Mouse (Mus musculus): ENCODE results near the gene Mlx. TPM values are rescaled to one million over a fixed set of nuclear protein-coding genes. Genes with fewer than 3 reads are reported as not detected.

Gene Mlx
- polyA plus RNA-seq (2012) = 1.4 and 1.7 TPM in 2 replicates

DNA sequence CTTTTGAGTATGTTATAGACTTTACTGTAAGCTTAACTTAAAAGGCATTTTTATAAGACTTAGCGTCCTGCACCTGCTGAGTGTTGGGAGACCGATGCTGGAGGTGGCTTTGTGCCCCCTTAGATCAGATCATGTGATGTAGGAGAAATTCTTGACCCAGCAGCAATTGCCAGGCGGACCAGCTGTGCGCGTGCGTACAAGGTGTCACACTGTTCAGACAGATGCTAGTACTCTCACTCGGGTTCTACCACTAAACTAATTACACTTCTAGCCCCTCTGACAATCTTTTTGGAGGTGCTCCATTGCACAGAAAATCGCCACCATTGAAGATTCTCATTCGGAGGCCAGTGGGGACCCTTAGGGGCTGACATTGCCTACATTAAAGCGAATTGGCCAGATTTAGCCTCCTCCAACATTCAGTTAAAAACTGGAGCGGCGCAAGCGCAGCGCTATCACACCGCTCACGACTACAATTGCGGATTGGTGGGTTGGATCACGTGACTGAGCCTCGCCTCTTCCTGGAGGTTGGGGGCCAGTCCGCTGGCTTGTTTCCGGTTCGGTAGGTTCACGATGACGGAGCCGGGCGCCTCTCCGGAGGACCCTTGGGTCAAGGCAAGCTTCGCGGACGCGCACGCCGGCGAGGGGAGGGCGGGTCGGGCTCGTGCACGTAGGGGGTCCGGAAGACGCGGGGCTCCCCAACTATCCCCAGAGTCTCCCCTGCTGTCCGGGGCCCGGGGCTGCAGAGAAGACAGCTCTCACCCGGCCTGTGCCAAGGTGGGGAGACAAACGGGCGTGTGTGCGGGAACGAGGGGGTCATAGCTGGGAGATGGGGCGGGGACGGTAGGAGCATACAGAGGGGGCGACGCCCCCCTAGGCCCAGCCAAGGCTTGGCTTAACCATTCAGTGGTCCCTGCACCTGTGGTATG, at the start of gene Mlx:
Gene Mlx (plus strand): TSS at position 522 of the 926 bp plus-strand sequence.
- Histone ChIP-seq H3K9me3 (ENCODE audit: control insufficient read depth, low read length) (no peaks in the 10 kb centered on the region), H3K36me3 (ENCODE audit: control insufficient read depth) (peaks cover 60% of the 10 kb centered on the region), H3K4me1 (ENCODE audit: control insufficient read depth) (peaks cover 70% of the 10 kb centered on the region), H3K27me3 (ENCODE audit: control insufficient read depth) (peaks cover 2% of the 10 kb centered on the region), H3K4me3 (replicated peaks) (peak within 1 kb of the TSS; percentile 76)
- peak; percentile 16; the same call in 1 of the 2 replicates for TF ChIP-seq GATA1 (IDR thresholded peaks at IDR 0.05; ENCODE audit: low read length)
- TF ChIP-seq TAL1 (IDR thresholded peaks at IDR 0.05; ENCODE audit: low read length) = no peak

- Histone ChIP-seq H3K4me3 (replicated peaks) (no peak overlapping the region), H3K4me1 (ENCODE audit: control insufficient read depth) (no peaks in the 10 kb centered on the region), H3K36me3 (ENCODE audit: control insufficient read depth) (peaks cover 99% of the 10 kb centered on the region)
Observed at GRCm38 (mm10) chr11:101037795-101038194, 49.3 kb upstream of the Mlx start.

DNA sequence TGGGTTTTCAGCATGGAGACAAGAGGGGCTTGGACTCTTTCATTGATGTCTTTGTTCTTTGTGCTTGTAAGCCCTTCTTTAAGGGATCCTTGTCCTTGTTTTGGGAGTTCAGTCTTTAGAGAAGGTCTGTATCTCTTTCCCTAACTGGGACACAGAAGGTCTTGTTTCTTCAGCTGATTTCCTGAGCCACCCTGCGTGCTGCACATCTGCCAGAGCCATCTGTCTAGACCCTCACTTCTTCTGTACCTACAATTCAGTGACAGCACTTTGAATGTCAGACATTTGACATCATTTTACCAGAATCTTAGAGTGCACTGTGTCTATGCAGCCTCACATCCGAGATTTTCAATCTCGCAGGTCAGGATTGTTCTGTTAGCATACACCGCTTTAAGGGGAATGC, 41.3 kb upstream of the Mlx start:
- H3K9me3 ChIP-seq (ENCODE audit: control insufficient read depth, low read length) = no peaks in the 10 kb centered on the region
- TF ChIP-seq TAL1 (IDR thresholded peaks at IDR 0.05; ENCODE audit: low read length) = no peak
- TF ChIP-seq GATA1 (IDR thresholded peaks at IDR 0.05; ENCODE audit: low read length) = no peak
- no peak overlapping the region for H3K4me3 ChIP-seq (replicated peaks)
- no peaks in the 10 kb centered on the region for H3K27me3 ChIP-seq (ENCODE audit: control insufficient read depth)
- no peaks in the 10 kb centered on the region; the same call in 1 of the 2 replicates for H3K4me1 ChIP-seq (ENCODE audit: control insufficient read depth)
- H3K36me3 ChIP-seq (ENCODE audit: control insufficient read depth) = peaks cover 100% of the 10 kb centered on the region

More at GRCm38 (mm10) chr11:101037795-101038194, 49.3 kb upstream of the Mlx start:
- Histone ChIP-seq H3K9me3 (ENCODE audit: control insufficient read depth, low read length) (no peaks in the 10 kb centered on the region), H3K27me3 (ENCODE audit: control insufficient read depth) (no peaks in the 10 kb centered on the region)
- TF ChIP-seq GATA1 (IDR thresholded peaks at IDR 0.05; ENCODE audit: low read length) (no peak), TAL1 (IDR thresholded peaks at IDR 0.05; ENCODE audit: low read length) (no peak)

- H3K4me3 ChIP-seq (replicated peaks) = no peak overlapping the region
- TF ChIP-seq GATA1 (IDR thresholded peaks at IDR 0.05; ENCODE audit: low read length) (no peak), TAL1 (IDR thresholded peaks at IDR 0.05; ENCODE audit: low read length) (no peak)
Observed at GRCm38 (mm10) chr11:101046440-101046839, 40.6 kb upstream of the Mlx start.

GRCm38 (mm10) chr11:101047502-101047901, 39.6 kb upstream of the Mlx start:
- no peak for TF ChIP-seq GATA1 (IDR thresholded peaks at IDR 0.05; ENCODE audit: low read length)
- TF ChIP-seq TAL1 (IDR thresholded peaks at IDR 0.05; ENCODE audit: low read length) = no peak
- Histone ChIP-seq H3K9me3 (ENCODE audit: control insufficient read depth, low read length) (no peaks in the 10 kb centered on the region), H3K4me1 (ENCODE audit: control insufficient read depth) (no peaks in the 10 kb centered on the region; the same call in none of the 2 replicates), H3K27me3 (ENCODE audit: control insufficient read depth) (no peaks in the 10 kb centered on the region), H3K4me3 (replicated peaks) (no peak overlapping the region), H3K36me3 (ENCODE audit: control insufficient read depth) (peaks cover 100% of the 10 kb centered on the region)

More at GRCm38 (mm10) chr11:101046440-101046839, 40.6 kb upstream of the Mlx start:
- no peaks in the 10 kb centered on the region for H3K27me3 ChIP-seq (ENCODE audit: control insufficient read depth)
- no peaks in the 10 kb centered on the region for H3K9me3 ChIP-seq (ENCODE audit: control insufficient read depth, low read length)
- H3K36me3 ChIP-seq (ENCODE audit: control insufficient read depth) = peaks cover 100% of the 10 kb centered on the region
- H3K4me1 ChIP-seq (ENCODE audit: control insufficient read depth) = no peaks in the 10 kb centered on the region; the same call in 1 of the 2 replicates

DNA sequence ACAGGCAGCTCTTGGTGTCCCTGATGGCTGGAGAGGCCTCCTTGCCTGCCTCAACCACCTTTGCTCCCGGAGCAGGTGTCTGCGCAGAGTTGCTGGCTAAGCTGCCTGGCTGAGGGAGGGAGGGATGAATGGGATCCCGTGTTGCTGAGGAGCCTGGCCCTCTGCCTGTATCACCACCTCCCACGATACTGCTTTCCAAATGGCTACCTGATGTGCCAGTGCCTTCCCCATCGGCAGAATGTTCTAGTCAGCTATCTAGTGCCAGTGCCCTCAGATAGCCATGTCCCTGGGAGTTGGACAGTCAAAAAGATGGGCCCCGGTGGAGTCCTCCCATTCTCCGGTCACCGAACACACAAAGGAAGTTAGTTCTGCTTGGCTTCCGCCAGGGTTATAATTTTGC, 36.7 kb upstream of the Mlx start:
- Histone ChIP-seq H3K27me3 (ENCODE audit: control insufficient read depth) (no peaks in the 10 kb centered on the region), H3K9me3 (ENCODE audit: control insufficient read depth, low read length) (peaks cover 12% of the 10 kb centered on the region), H3K4me3 (replicated peaks) (no peak overlapping the region), H3K36me3 (ENCODE audit: control insufficient read depth) (peaks cover 100% of the 10 kb centered on the region), H3K4me1 (ENCODE audit: control insufficient read depth) (peaks cover 6% of the 10 kb centered on the region)
- TF ChIP-seq TAL1 (IDR thresholded peaks at IDR 0.05; ENCODE audit: low read length) (no peak), GATA1 (IDR thresholded peaks at IDR 0.05; ENCODE audit: low read length) (no peak)

- Histone ChIP-seq H3K4me3 (replicated peaks) (no peak overlapping the region), H3K36me3 (ENCODE audit: control insufficient read depth) (peaks cover 100% of the 10 kb centered on the region)
Observed at GRCm38 (mm10) chr11:101051051-101051493, 36.0 kb upstream of the Mlx start.

GRCm38 (mm10) chr11:101051617-101052016, 35.5 kb upstream of the Mlx start:
- no peak overlapping the region for H3K4me3 ChIP-seq (replicated peaks)
- peaks cover 8% of the 10 kb centered on the region for H3K4me1 ChIP-seq (ENCODE audit: control insufficient read depth)
- no peak for TF ChIP-seq GATA1 (IDR thresholded peaks at IDR 0.05; ENCODE audit: low read length)
- TF ChIP-seq TAL1 (IDR thresholded peaks at IDR 0.05; ENCODE audit: low read length) = no peak
- H3K36me3 ChIP-seq (ENCODE audit: control insufficient read depth) = peaks cover 100% of the 10 kb centered on the region
- no peaks in the 10 kb centered on the region for H3K27me3 ChIP-seq (ENCODE audit: control insufficient read depth)
- H3K9me3 ChIP-seq (ENCODE audit: control insufficient read depth, low read length) = peaks cover 12% of the 10 kb centered on the region

More at GRCm38 (mm10) chr11:101051051-101051493, 36.0 kb upstream of the Mlx start:
- Histone ChIP-seq H3K9me3 (ENCODE audit: control insufficient read depth, low read length) (peaks cover 12% of the 10 kb centered on the region), H3K27me3 (ENCODE audit: control insufficient read depth) (no peaks in the 10 kb centered on the region), H3K4me1 (ENCODE audit: control insufficient read depth) (peaks cover 8% of the 10 kb centered on the region)
- no peak for TF ChIP-seq TAL1 (IDR thresholded peaks at IDR 0.05; ENCODE audit: low read length)
- no peak for TF ChIP-seq GATA1 (IDR thresholded peaks at IDR 0.05; ENCODE audit: low read length)
